Mouse (Mus musculus): ENCODE results near the gene Armc12.

The Armc12 gene

GRCm38 (mm10) chr17:28530506-28530905 lies at the start of gene Armc12:
TSS of gene Armc12 (plus strand) at chr17:28530806.
- no peak for DNase-seq

- DNase-seq: peak; percentile 27
Measured at GRCm38 (mm10) chr17:28484704-28485445, 45.7 kb upstream of the Armc12 start.

GRCm38 (mm10) chr17:28485446-28485948 lies 45.1 kb upstream of the Armc12 start:
- peak; percentile 40 for DNase-seq

- peak; percentile 97 for DNase-seq
Measured at GRCm38 (mm10) chr17:28485977-28486400, 44.6 kb upstream of the Armc12 start.

GRCm38 (mm10) chr17:28486720-28487119 lies 43.9 kb upstream of the Armc12 start:
- DNase-seq: peak; percentile 26

GRCm38 (mm10) chr17:28487584-28488257 lies 42.9 kb upstream of the Armc12 start:
- peak; percentile 21 for DNase-seq

GRCm38 (mm10) chr17:28488258-28489013 lies 42.2 kb upstream of the Armc12 start:
- DNase-seq: no peak

GRCm38 (mm10) chr17:28491035-28491770 lies 39.4 kb upstream of the Armc12 start:
- DNase-seq: no peak

- no peak for DNase-seq
Measured at GRCm38 (mm10) chr17:28495832-28496231, 34.8 kb upstream of the Armc12 start.

GRCm38 (mm10) chr17:28499190-28499589 lies 31.4 kb upstream of the Armc12 start:
- no peak for DNase-seq

- no peak for DNase-seq
Measured at GRCm38 (mm10) chr17:28500465-28500864, 30.1 kb upstream of the Armc12 start.

- DNase-seq: no peak
Measured at GRCm38 (mm10) chr17:28502196-28502821, 28.3 kb upstream of the Armc12 start.

GRCm38 (mm10) chr17:28504182-28504581 lies 26.4 kb upstream of the Armc12 start:
- no peak for DNase-seq

- no peak for DNase-seq
Measured at GRCm38 (mm10) chr17:28505591-28505990, 25.0 kb upstream of the Armc12 start.

- no peak for DNase-seq
Measured at GRCm38 (mm10) chr17:28506895-28507294, 23.7 kb upstream of the Armc12 start.

- no peak for DNase-seq
Measured at GRCm38 (mm10) chr17:28507496-28507895, 23.1 kb upstream of the Armc12 start.

GRCm38 (mm10) chr17:28510445-28511342 lies 19.9 kb upstream of the Armc12 start:
- DNase-seq: no peak

- no peak for DNase-seq
Measured at GRCm38 (mm10) chr17:28511616-28512541, 18.7 kb upstream of the Armc12 start.

GRCm38 (mm10) chr17:28512696-28513095 lies 17.9 kb upstream of the Armc12 start:
- DNase-seq: no peak

- DNase-seq: no peak
Measured at GRCm38 (mm10) chr17:28513337-28513736, 17.3 kb upstream of the Armc12 start.

Measured in cerebellum, adult 9-11 months (tissue).